Mouse (Mus musculus) lung, embryonic 14.5 days (tissue): ENCODE measurements at regions not wholly inside any gene's neighbourhood (a gene's known extent, or its start where the extent isn't known, plus 50 kb on each side); places are given as distances from the start of the nearest gene placed in this dataset.
A peak's percentile ranks its signal among the peaks of the same experiment; 100 is the strongest.

Experiments
- ATAC-seq: fragments of 200-750 bp; cut with Nextera tagmentation; 2 replicates; pipeline ENCODE4 v1.8.0; 2017; ENCODE audit warnings: mild to moderate bottlenecking, moderate TSS enrichment, moderate library complexity; ENCODE audit not compliant: insufficient read depth
- DNase-seq: peaks from one replicate; pipeline ENCODE4 v3.0.0-alpha.2; 2015
- H3K27ac ChIP-seq: fragments of 300-500 bp; sonication (generic); 2 replicates; pipeline ENCODE4 v1.5.1; 2014; ENCODE audit warnings: low read depth, mild to moderate bottlenecking, moderate library complexity
- H3K27me3 ChIP-seq: fragments of 300-500 bp; sonication (generic); 2 replicates; pipeline ENCODE4 v1.6.1; 2014; ENCODE audit warnings: low read length, control low read depth; ENCODE audit not compliant: insufficient read depth
- H3K36me3 ChIP-seq: fragments of 300-500 bp; sonication (generic); 2 replicates; pipeline ENCODE4 v1.6.1; 2014; ENCODE audit warnings: control low read depth; ENCODE audit not compliant: insufficient read depth
- H3K4me1 ChIP-seq: fragments of 300-500 bp; sonication (generic); 2 replicates; pipeline ENCODE4 v1.6.1; 2014; ENCODE audit warnings: antibody characterized with exemption, control low read depth; ENCODE audit not compliant: insufficient read depth
- H3K4me2 ChIP-seq: fragments of 300-500 bp; sonication (generic); 2 replicates; pipeline ENCODE4 v1.6.1; 2014; ENCODE audit warnings: mild to moderate bottlenecking
- H3K4me3 ChIP-seq: fragments of 300-500 bp; sonication (generic); 2 replicates; pipeline ENCODE4 v1.5.1; 2014; ENCODE audit warnings: low read depth, low read length
- H3K9ac ChIP-seq: fragments of 300-500 bp; sonication (generic); 2 replicates; pipeline ENCODE4 v1.6.1; 2014
- H3K9me3 ChIP-seq: fragments of 300-500 bp; sonication (generic); 2 replicates; pipeline ENCODE4 v1.6.1; 2016; ENCODE audit warnings: low read depth, low read length, control low read depth
- CTCF ChIP-seq: IDR thresholded peaks from 2 replicates; pipeline ENCODE4 v1.5.1; 2016; ENCODE audit warnings: antibody characterized with exemption, low read depth
- WGBS: fragments of 180-500 bp; shearing (Covaris S2); extraction: QIAGEN DNeasy Blood & Tissue Kit; methylation state at CpG from one replicate; pipeline ENCODE4 v1.1.7; 2014; 5-methylcytosine and 5-hydroxymethylcytosine counted together

DNA sequence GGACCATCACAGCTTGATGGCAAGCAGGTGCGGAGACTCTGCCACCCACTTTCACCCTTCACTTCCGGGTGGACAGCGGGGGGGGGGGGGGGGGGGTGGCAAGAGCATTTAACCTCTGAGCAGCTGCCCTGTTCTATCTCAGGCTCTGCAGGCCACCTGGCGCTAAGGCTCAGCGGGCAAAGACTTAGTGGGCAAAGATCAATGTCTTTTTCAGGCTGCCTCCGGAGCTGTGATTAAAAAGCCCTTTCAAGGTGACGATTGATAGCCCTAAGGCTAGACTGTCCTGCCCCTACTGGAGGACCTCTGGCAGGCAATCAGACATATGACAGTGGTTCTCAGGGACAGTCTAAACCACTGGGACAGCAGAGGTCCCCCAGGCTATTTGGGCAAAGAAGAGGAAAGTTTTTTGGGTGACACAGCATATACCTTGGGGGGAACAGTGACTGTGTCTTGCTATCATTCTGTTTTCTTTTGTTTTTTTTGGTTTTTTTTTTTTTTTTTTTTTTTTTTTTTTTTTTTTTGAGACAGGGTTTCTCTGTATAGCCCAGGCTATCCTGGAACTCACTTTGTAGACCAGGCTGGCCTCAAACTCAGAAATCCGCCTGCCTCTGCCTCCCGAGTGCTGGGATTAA, 54.1 kb upstream of the Sec14l1 start:
- WGBS: 27% methylated on average over 9 of the region's 9 CpGs
- Histone ChIP-seq H3K36me3 (no peaks in the 10 kb centered on the region), H3K27ac (no peak overlapping the region), H3K27me3 (no peaks in the 10 kb centered on the region), H3K9me3 (no peaks in the 10 kb centered on the region), H3K4me1 (no peaks in the 10 kb centered on the region), H3K9ac (no peak overlapping the region), H3K4me3 (no peak overlapping the region), H3K4me2 (peak overlapping the region; percentile 33)
- 0 out of 2 replicates have a peak, but pooled peaks have one; percentile 2 for TF ChIP-seq CTCF
- ATAC-seq: no peak
- DNase-seq: no peak

DNA sequence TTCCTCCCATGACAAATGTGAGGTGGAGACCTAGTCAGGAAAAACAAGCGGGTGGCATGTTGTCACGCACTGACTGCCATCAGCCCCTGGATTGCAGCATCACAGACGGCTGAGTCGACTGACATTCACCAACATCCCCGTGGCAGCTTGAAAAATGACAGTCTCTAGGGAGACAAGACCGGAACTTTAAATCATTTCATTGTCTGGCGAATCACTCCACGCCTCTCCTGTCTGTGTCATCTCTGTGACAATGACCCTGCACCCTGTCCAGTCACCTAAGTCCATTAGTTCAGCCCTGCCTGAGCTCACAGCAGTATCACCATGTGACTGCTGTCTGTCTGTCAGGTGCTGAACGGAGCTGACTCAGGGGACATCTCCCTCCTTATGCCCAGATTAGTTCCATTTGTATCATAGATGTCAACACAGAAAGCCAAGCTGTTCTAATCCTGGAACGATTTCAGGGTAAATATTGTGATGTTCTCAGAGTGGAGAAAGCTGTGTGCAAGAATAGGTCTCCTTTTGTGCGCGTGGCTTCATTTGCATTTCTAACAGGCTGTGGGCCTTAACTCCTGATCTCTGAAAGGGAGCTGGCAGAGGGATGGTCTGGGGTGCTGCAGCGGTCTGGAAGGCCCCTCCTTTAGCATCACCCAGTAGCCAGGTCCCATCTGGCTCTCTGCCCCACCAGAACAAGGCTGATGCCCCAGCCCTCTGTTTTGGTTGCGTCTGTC, 52.0 kb upstream of the Sec14l1 start:
- no peaks in the 10 kb centered on the region for H3K9me3 ChIP-seq
- 44% methylated on average over 14 of the region's 14 CpGs for WGBS
- H3K27ac ChIP-seq: no peak overlapping the region
- DNase-seq (no peak), ATAC-seq (no peak)
- H3K9ac ChIP-seq: no peak overlapping the region
- no peaks in the 10 kb centered on the region for H3K36me3 ChIP-seq
- no peaks in the 10 kb centered on the region for H3K4me1 ChIP-seq
- no peak overlapping the region for H3K4me3 ChIP-seq
- H3K27me3 ChIP-seq: no peaks in the 10 kb centered on the region
- TF ChIP-seq CTCF: no peak
- no peak overlapping the region for H3K4me2 ChIP-seq
